Mouse (Mus musculus) heart, postnatal 25 days (tissue): ENCODE measurements at regions not wholly inside any gene's neighbourhood (a gene's known extent, or its start where the extent isn't known, plus 50 kb on each side); places are given as distances from the start of the nearest gene placed in this dataset.

Source experiments
- DNase-seq: peaks from one replicate; pipeline ENCODE4 v3.0.0; 2022; ENCODE audit warnings: low spot score
- intact Hi-C: fragments of 180-260 bp; cut with DNase I; formaldehyde crosslinking; loops from one replicate; pipeline ENCODE4 v1.15.1; 2025

- intact Hi-C loops = no loop called here
- no peak for DNase-seq
These were observed 64.6 kb downstream of the Smug1 start for GRCm38 (mm10) chr15:103102068-103102840.

- no peak for DNase-seq
- intact Hi-C loops = no loop called here
These were observed 66.8 kb downstream of the Smug1 start for GRCm38 (mm10) chr15:103100121-103100520.

GRCm38 (mm10) chr15:103094457-103094856 is 72.4 kb downstream of the Smug1 start:
- peak; percentile 30 for DNase-seq
- intact Hi-C loops = no loop called here

- intact Hi-C loops = no loop called here
- DNase-seq = no peak
These were observed 73.2 kb downstream of the Smug1 start for GRCm38 (mm10) chr15:103093655-103094054.

GRCm38 (mm10) chr15:103092496-103092895 is 73.8 kb downstream of the Hoxc4 start:
- DNase-seq = no peak
- intact Hi-C loops = no loop called here

- no peak for DNase-seq
- intact Hi-C loops = no loop called here
These were observed 71.8 kb downstream of the Hoxc4 start for GRCm38 (mm10) chr15:103090280-103091164.

GRCm38 (mm10) chr15:103089852-103090251 is 71.1 kb downstream of the Hoxc4 start:
- intact Hi-C loops = no loop called here
- no peak for DNase-seq

GRCm38 (mm10) chr15:103089440-103089839 is 70.7 kb downstream of the Hoxc4 start:
- intact Hi-C loops = no loop called here
- no peak for DNase-seq

- intact Hi-C loops = no loop called here
- DNase-seq = no peak
These were observed 68.5 kb downstream of the Hoxc4 start for GRCm38 (mm10) chr15:103087204-103087603.

- no peak for DNase-seq
- intact Hi-C loops = no loop called here
These were observed 67.9 kb downstream of the Hoxc4 start for GRCm38 (mm10) chr15:103086672-103087069.
